Mouse (Mus musculus) forebrain, postnatal 0 days (tissue): Measurements from ENCODE around the gene Syne3. TPM values are rescaled to one million over a fixed set of nuclear protein-coding genes. Genes with fewer than 3 reads are reported as not detected.

ENCODE experiments used
- ATAC-seq: fragments of 200-750 bp; cut with Nextera tagmentation; 2 replicates; pipeline ENCODE4 v1.8.0; 2017; ENCODE audit warnings: mild to moderate bottlenecking, moderate library complexity
- DNase-seq: peaks from one replicate; pipeline ENCODE4 v3.0.0-alpha.2; 2015
- H3K27ac ChIP-seq: fragments of 300-500 bp; sonication (generic); 2 replicates; pipeline ENCODE4 v1.5.1; 2014; ENCODE audit warnings: low read depth, mild to moderate bottlenecking, antibody characterized with exemption, low read length, moderate library complexity, mixed read lengths
- H3K27me3 ChIP-seq: fragments of 300-500 bp; sonication (generic); 2 replicates; pipeline ENCODE4 v1.6.1; 2014; ENCODE audit warnings: mild to moderate bottlenecking, low read length, mixed read lengths; ENCODE audit not compliant: insufficient read depth
- H3K36me3 ChIP-seq: fragments of 300-500 bp; sonication (generic); 2 replicates; pipeline ENCODE4 v1.6.1; 2014; ENCODE audit warnings: mild to moderate bottlenecking, moderate library complexity; ENCODE audit not compliant: insufficient read depth
- H3K4me1 ChIP-seq: fragments of 300-500 bp; sonication (generic); 2 replicates; pipeline ENCODE4 v1.6.1; 2014; ENCODE audit warnings: antibody characterized with exemption; ENCODE audit not compliant: insufficient read depth
- H3K4me2 ChIP-seq: fragments of 300-500 bp; sonication (generic); 2 replicates; pipeline ENCODE4 v1.6.1; 2014; ENCODE audit warnings: low read depth, mild to moderate bottlenecking, moderate library complexity
- H3K4me3 ChIP-seq: fragments of 300-500 bp; sonication (generic); 2 replicates; pipeline ENCODE4 v1.5.1; 2014; ENCODE audit warnings: low read depth, low read length, mixed read lengths
- H3K9ac ChIP-seq: fragments of 300-500 bp; sonication (generic); 2 replicates; pipeline ENCODE4 v1.6.1; 2014; ENCODE audit warnings: mild to moderate bottlenecking
- H3K9me3 ChIP-seq: fragments of 300-500 bp; sonication (generic); 2 replicates; pipeline ENCODE4 v1.6.1; 2016; ENCODE audit warnings: low read length
- CTCF ChIP-seq: sonication (generic); IDR thresholded peaks from 2 replicates; pipeline ENCODE4 v1.5.1; 2016; ENCODE audit warnings: antibody characterized with exemption, control low read depth, low read depth
- WGBS: fragments of 180-500 bp; shearing (Covaris S2); extraction: QIAGEN DNeasy Blood & Tissue Kit; methylation state at CpG from one replicate; pipeline ENCODE4 v1.1.7; 2014; 5-methylcytosine and 5-hydroxymethylcytosine counted together
- polyA plus RNA-seq: library from polyadenylated mRNA; unstranded; fragments of >200 nt; fragmentation: Nextera tagmentation; extraction: Ambion mirVana; gene quantifications from 2 replicates; pipeline ENCODE4 v1.2.1, GENCODE M21; 2015
- total RNA-seq: library from RNA; depleted of rRNA; stranded (reverse); fragments of >200 nt; gene quantifications from 2 replicates; pipeline ENCODE4 v1.2.3, GENCODE M21; 2014

Gene Syne3
- total and polyA plus RNA-seq, 2 experiments from 2014 or later: 0.54 to 1.8 TPM

DNA sequence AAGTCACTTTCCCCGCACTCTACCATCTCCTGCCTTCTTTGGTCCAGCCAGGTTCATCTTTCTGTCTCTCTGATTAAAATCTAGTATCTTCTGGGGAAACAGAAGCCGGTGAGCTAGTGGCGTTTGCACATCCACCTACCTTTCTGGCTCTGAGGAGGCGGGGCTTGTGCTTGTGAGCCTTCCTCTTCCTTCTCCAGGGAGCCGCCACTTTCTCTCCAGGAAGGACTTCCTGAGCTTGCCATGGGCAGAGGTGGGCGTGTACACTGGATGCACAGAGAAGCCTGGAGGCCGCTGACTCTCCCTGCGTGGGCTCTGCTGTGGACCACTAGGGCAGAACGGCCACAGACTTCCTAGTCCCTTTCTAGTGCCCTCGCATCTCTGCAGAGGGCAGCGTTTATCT lies 110.4 kb downstream of the Syne3 start:
- ATAC-seq: no peak
- no peak for DNase-seq
- Histone ChIP-seq H3K4me1 (no peaks in the 10 kb centered on the region), H3K9ac (no peak overlapping the region), H3K27me3 (no peaks in the 10 kb centered on the region), H3K4me2 (no peak overlapping the region), H3K4me3 (no peak overlapping the region), H3K9me3 (no peaks in the 10 kb centered on the region), H3K27ac (no peak overlapping the region), H3K36me3 (no peaks in the 10 kb centered on the region)
- TF ChIP-seq CTCF: no peak
- 75% methylated on average over 11 of the region's 11 CpGs for WGBS

DNA sequence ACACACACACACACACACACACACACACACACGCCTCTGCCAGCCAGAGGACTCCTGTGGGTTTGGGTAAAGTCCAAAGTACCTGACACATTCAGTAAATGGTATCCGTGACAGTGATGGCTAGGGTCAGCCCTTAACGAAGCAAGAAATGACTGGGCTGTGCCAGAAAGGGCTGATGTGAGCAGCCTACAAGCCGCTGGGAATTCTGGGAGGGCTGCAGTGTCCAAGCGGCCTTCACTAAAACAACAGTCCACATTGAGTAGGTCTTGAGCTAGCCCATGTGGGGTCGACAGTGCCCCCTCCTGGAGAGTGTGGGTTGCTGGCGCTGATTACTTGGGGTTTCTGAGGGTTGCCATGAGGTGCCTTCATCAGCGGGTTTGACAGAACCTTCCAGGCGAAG lies 110.9 kb downstream of the Syne3 start:
- Histone ChIP-seq H3K9me3 (no peaks in the 10 kb centered on the region), H3K27ac (no peak overlapping the region), H3K36me3 (no peaks in the 10 kb centered on the region), H3K9ac (no peak overlapping the region), H3K4me3 (no peak overlapping the region), H3K27me3 (no peaks in the 10 kb centered on the region), H3K4me1 (no peaks in the 10 kb centered on the region), H3K4me2 (no peak overlapping the region)
- 67% methylated on average over 9 of the region's 9 CpGs for WGBS
- DNase-seq (no peak), ATAC-seq (no peak)
- peak; percentile 24; the same call in 1 of the 2 replicates for TF ChIP-seq CTCF

DNA sequence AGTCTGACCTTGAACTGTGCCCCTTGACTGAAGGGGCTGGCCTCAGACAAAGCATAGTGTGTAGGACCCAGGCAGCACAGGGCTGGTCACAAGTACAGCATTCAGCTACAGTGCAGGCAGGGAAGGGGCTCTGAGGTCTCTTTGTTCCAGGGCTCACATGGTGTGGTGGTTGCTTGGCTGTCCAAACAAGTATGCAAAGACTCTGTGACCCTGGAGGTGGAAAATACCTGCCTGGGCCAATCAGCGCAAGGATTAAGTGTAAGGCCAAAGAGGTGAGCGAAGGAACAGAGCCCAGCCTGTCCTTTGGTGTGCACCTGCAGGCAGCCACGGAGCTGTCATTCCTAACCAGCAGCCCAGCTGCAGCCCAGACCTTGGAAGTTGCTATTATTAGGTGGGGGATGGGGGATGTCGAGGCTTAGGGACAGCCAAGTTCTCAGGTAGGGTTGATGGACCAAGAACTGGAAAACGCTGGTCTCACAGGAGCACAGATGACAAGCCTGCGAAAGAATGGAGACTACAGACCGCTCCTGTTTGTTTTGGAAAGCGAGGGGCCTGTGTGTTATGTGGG lies 112.5 kb downstream of the Syne3 start:
- Histone ChIP-seq H3K36me3 (no peaks in the 10 kb centered on the region), H3K27ac (no peak overlapping the region), H3K9ac (no peak overlapping the region), H3K4me3 (no peak overlapping the region), H3K9me3 (no peaks in the 10 kb centered on the region), H3K27me3 (no peaks in the 10 kb centered on the region), H3K4me1 (no peaks in the 10 kb centered on the region), H3K4me2 (no peak overlapping the region)
- ATAC-seq: peak; percentile 44; the same call in 1 of the 2 replicates
- TF ChIP-seq CTCF: no peak
- WGBS: 58% methylated on average over 8 of the region's 8 CpGs
- no peak for DNase-seq

DNA sequence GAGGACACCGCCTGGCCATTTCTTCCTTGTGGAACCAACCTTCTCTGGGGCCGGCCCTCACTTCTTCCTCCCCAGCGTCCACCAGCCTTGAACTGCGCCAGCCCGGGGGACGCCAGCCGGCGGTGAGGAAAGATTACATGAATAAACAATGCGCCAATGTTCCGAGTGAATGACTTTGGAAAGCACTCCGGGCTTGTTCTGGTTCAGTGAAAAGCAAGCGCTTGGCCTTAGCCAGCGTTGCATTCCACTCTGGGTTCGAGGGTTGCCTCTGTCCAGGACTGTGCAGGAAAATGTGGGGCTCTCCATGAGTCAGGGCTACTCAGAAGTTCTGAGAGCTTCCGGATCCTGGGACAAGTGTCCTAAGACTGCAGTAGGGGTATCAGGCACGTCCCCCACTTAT lies 113.0 kb downstream of the Syne3 start:
- Histone ChIP-seq H3K9ac (no peak overlapping the region), H3K27me3 (no peaks in the 10 kb centered on the region), H3K36me3 (no peaks in the 10 kb centered on the region), H3K9me3 (no peaks in the 10 kb centered on the region), H3K27ac (no peak overlapping the region), H3K4me1 (no peaks in the 10 kb centered on the region), H3K4me2 (no peak overlapping the region), H3K4me3 (no peak overlapping the region)
- WGBS: 33% methylated on average over 16 of the region's 16 CpGs
- DNase-seq (no peak), ATAC-seq (peak; percentile 49)
- TF ChIP-seq CTCF: no peak

DNA sequence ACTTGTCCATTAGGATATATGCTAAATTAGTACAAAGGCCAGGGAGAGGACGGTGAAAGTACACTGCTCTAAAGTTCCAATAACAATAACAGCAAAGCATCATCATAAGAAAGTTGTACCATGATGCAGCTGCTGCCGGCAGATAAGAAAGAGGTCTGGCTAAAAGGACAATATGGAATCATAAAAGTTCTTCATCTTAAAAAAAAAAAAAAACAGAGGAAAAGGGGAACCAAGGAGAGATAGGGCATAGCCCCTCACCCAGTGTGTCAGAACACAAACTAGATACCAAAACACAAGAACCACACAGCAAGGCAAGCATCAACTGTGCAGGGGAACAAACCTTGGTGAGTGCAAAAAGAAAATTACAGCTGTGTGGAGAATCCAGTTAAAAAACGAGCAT lies 117.4 kb downstream of the Syne3 start:
- Histone ChIP-seq H3K4me3 (no peak overlapping the region), H3K9me3 (no peaks in the 10 kb centered on the region), H3K9ac (no peak overlapping the region), H3K4me2 (no peak overlapping the region), H3K4me1 (no peaks in the 10 kb centered on the region), H3K27me3 (no peaks in the 10 kb centered on the region), H3K36me3 (no peaks in the 10 kb centered on the region), H3K27ac (no peak overlapping the region)
- DNase-seq (no peak), ATAC-seq (no peak)
- TF ChIP-seq CTCF: no peak
- 90% methylated on average over 3 of the region's 3 CpGs for WGBS

DNA sequence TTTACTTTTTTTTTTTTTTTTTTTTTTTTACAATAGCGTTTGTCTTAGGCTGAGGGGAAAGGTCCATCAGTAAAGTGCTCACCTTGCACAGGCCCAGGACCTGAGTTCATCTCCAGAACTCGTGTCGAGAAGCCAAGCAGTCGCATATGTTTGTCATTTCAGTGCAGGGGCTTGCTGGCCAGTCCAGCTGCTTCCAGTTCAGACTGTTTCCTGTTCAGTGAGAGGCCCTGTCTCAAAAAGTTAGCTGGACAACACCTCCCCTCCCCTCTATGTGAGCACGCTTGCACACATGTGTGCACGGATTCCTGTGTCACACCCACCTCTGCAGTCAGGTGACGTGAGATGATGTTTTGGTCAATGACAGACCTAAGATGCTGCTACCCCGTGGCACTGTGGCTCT lies 119.5 kb downstream of the Syne3 start:
- H3K4me3 ChIP-seq: no peak overlapping the region
- no peak overlapping the region for H3K4me2 ChIP-seq
- H3K9me3 ChIP-seq: no peaks in the 10 kb centered on the region
- no peak for TF ChIP-seq CTCF
- DNase-seq (no peak), ATAC-seq (no peak)
- H3K27ac ChIP-seq: no peak overlapping the region
- H3K36me3 ChIP-seq: no peaks in the 10 kb centered on the region
- no peaks in the 10 kb centered on the region for H3K4me1 ChIP-seq
- H3K27me3 ChIP-seq: no peaks in the 10 kb centered on the region
- no peak overlapping the region for H3K9ac ChIP-seq
- 85% methylated on average over 8 of the region's 8 CpGs for WGBS

DNA sequence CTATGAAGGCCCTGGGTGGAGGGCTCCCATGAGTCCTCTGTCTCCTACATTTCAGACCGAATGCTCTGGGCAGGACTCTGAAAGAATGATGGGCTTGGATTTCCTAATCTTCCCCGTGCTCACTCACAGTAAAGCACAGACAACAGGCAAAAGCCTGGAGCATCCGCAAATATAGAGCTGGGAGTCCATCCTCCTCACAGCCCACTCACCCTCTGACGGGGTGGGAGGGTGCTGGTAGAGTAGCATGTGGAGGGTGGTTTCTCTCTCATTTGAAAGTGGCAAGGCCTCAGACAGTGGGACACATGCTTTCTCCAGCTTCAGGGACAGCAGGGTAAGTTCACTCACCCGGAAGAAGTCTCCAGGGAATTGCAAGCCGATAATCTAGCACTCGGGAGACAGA lies 123.5 kb downstream of the Syne3 start:
- Histone ChIP-seq H3K9ac (no peak overlapping the region), H3K27ac (no peak overlapping the region), H3K36me3 (no peaks in the 10 kb centered on the region), H3K4me1 (no peaks in the 10 kb centered on the region), H3K9me3 (no peaks in the 10 kb centered on the region), H3K4me2 (no peak overlapping the region), H3K27me3 (no peaks in the 10 kb centered on the region), H3K4me3 (no peak overlapping the region)
- no peak for TF ChIP-seq CTCF
- WGBS: 84% methylated on average over 7 of the region's 7 CpGs
- ATAC-seq (no peak), DNase-seq (no peak)
